Mouse (Mus musculus): ENCODE results near the gene Plxna4. TPM values are rescaled to one million over a fixed set of nuclear protein-coding genes. Genes with fewer than 3 reads are reported as not detected.

Gene Plxna4
- polyA plus RNA-seq, 1 experiment from 2014 or later: 14.6 TPM

- 59% methylated on average over 9 of the region's 9 CpGs for WGBS
- Histone ChIP-seq H3K4me2 (replicated peaks) (no peak overlapping the region), H3K4me1 (peaks cover 4% of the 10 kb centered on the region; the same call in 1 of the 2 replicates), H3K9ac (no peak overlapping the region), H3K27ac (no peak overlapping the region), H3K27me3 (replicated peaks) (no peaks in the 10 kb centered on the region), H3K36me3 (no peaks in the 10 kb centered on the region), H3K9me3 (no peaks in the 10 kb centered on the region), H3K4me3 (no peak overlapping the region)
- no peak for ATAC-seq (ENCODE audit: low FRiP score, low read depth)
Observed at GRCm38 (mm10) chr6:32105547-32106275, 482.3 kb downstream of the Plxna4 start.
